Mouse (Mus musculus): ENCODE data around the gene Sprn. TPM values are rescaled to one million over a fixed set of nuclear protein-coding genes. Genes with fewer than 3 reads are reported as not detected.

Gene Sprn
- total RNA-seq, 2 experiments from 2014 or later: not detected

DNA sequence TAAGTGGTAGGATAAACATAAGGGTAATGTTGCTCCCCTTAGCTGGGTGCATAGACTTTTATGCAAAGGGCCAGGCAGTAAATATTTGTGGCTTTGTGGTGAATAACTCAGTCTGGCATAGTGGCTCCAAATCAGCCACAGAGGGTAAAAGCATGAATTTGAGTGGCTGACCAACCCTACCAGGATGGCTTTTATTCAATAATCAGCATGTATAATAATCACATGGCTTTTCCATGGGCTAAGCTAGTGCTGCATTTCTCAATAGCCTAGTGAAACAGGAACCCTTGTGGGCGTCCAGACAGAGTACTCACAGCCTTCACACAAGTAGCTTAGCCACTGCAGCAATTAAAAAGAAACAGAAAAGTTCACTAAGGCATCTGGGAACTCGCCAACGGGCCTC lies 42.7 kb downstream of the Sprn start:
- peak; percentile 34 for ATAC-seq (replicated peaks; ENCODE audit: poor library complexity, severe bottlenecking)

DNA sequence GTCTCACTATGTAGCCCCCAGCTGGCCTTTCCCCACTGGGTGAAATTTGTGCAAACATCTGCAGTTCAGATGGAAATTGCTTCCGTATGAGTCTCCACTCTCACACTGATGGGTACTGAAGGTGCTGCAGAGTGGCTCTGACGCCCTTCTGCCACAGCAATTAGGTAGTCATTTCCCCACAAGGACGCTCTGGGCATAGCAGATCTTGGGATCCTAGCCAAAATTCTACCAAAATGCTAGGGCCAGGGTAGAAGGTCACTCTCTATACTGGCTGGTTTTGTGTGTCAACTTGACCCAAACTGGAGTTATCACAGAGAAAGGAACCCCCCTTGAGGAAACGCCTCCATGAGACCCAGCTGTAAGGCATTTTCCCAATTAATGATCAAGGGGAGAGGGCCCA lies 50.7 kb downstream of the Sprn start:
- ATAC-seq (replicated peaks; ENCODE audit: poor library complexity, severe bottlenecking): no peak

DNA sequence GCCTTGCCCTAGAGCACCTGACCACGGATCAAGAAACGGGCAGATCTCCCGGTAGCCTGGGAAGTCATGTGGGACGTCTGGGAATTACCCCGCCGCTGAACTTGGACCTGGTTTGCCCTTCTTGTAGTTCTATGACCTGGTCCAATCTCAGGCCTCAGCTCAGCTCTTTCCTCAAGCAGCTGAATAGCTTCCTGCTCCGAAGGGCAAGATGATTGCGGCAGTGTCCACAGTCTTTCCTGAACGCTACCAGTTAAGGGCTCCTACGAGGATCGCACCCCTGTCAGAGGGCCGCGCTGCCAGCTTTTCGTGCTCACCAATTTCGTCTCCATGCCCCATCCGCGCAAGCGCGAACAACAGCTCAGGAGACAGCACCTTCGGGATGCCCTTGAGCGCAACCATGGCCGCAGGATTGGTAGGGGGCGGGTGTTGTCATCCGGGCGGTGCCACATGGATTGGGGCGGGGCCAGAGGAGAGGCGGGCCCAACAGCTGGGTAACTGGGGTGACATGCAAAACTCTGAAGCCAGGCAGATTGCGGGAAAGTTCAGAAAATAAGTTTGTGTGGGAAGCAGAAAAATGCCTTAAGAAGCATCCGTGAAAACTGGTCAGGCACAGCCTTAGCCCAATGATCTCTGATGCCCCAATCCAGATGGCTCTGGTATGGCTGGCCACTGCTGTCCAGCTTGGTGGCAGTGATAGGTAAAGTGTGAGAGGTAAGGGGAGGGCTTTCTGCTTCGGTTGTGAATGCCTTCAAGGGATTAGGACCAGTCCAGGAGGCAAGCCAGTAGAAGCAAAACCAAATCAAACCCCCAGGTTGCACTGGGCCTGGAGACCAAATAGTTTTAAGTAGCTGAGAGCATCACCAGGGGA lies 52.5 kb downstream of the Sprn start, which contains the start of gene Fuom:
Fuom (minus strand) TSS at position 449 of the 868 bp plus-strand sequence.
- ATAC-seq (replicated peaks; ENCODE audit: poor library complexity, severe bottlenecking): peak; percentile 99

DNA sequence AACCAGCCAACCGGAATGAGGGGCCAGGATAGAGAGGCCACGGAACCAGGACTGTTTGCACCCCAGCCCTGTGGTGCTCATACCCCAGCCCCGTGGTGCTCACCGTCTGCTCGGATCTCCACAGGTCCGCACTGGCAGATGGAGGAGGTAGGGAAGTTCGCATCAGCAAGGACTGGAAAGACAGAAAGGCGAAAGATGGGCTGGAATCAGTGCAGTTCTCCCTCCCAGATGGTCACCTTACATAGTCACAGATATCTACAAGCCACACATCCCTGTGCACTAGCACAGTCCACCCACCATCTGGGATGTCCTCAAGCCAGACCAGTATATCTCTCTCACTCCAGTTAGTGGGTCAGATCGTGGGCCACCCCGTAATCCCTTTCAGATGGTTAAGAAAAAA lies 53.2 kb downstream of the Sprn start:
- ATAC-seq (replicated peaks; ENCODE audit: poor library complexity, severe bottlenecking): no peak

Other genes starting within 250 kb of the Sprn start
- gene Utf1, start 211.1 kb downstream of the Sprn start, total RNA-seq (2014; fragmentation: Nextera tagmentation): not detected in 2 replicates
- not detected in 2 replicates for gene Utf1, start 211.1 kb downstream of the Sprn start, total RNA-seq (2017)
- 0.62 TPM in 1 of 2 replicates, not detected in the other for gene 6430531B16Rik, start 176.1 kb downstream of the Sprn start, total RNA-seq (2014; fragmentation: Nextera tagmentation)
- 0.52 TPM in 1 of 2 replicates, not detected in the other for gene 6430531B16Rik, start 176.1 kb downstream of the Sprn start, total RNA-seq (2017)
- gene Adam8, start 162.3 kb downstream of the Sprn start, total RNA-seq (2014; fragmentation: Nextera tagmentation): 0.38 TPM in 1 of 2 replicates, not detected in the other
- 0.99 and 1.3 TPM in 2 replicates for gene Adam8, start 162.3 kb downstream of the Sprn start, total RNA-seq (2017)
- 21.3 and 21.5 TPM in 2 replicates for gene Zfp511, start 118.5 kb downstream of the Sprn start, total RNA-seq (2014; fragmentation: Nextera tagmentation)
- 20.6 and 21.5 TPM in 2 replicates for gene Zfp511, start 118.5 kb downstream of the Sprn start, total RNA-seq (2017)
- 19.2 and 34.8 TPM in 2 replicates for gene Tubgcp2, start 118.2 kb downstream of the Sprn start, total RNA-seq (2014; fragmentation: Nextera tagmentation)
- gene Tubgcp2, start 118.2 kb downstream of the Sprn start, total RNA-seq (2017): 36.3 and 40.4 TPM in 2 replicates
- not detected in 2 replicates for gene Msx3, start 105.8 kb downstream of the Sprn start, total RNA-seq (2014; fragmentation: Nextera tagmentation)
- gene Msx3, start 105.8 kb downstream of the Sprn start, total RNA-seq (2017): not detected in 2 replicates
- 0.67 TPM in 1 of 2 replicates, not detected in the other for gene Caly, start 72.3 kb downstream of the Sprn start, total RNA-seq (2014; fragmentation: Nextera tagmentation)
- not detected in 2 replicates for gene Caly, start 72.3 kb downstream of the Sprn start, total RNA-seq (2017)
- gene Prap1, start 61.5 kb downstream of the Sprn start, total RNA-seq (2014; fragmentation: Nextera tagmentation): not detected in 2 replicates
- not detected in 2 replicates for gene Prap1, start 61.5 kb downstream of the Sprn start, total RNA-seq (2017)
- gene Fuom, start 52.4 kb downstream of the Sprn start, total RNA-seq (2014; fragmentation: Nextera tagmentation): 4.3 and 13.6 TPM in 2 replicates
- gene Fuom, start 52.4 kb downstream of the Sprn start, total RNA-seq (2017): 2.5 and 12.9 TPM in 2 replicates
- 37.9 and 44.7 TPM in 2 replicates for gene Paox, start 39.1 kb downstream of the Sprn start, total RNA-seq (2014; fragmentation: Nextera tagmentation)
- 26.6 and 38.5 TPM in 2 replicates for gene Paox, start 39.1 kb downstream of the Sprn start, total RNA-seq (2017)
- gene Echs1, start 38.4 kb downstream of the Sprn start, total RNA-seq (2014; fragmentation: Nextera tagmentation): 97.4 and 109 TPM in 2 replicates
- 107 and 150 TPM in 2 replicates for gene Echs1, start 38.4 kb downstream of the Sprn start, total RNA-seq (2017)
- 11.4 and 21.0 TPM in 2 replicates for gene Mtg1, start 17.3 kb downstream of the Sprn start, total RNA-seq (2014; fragmentation: Nextera tagmentation)
- 9.5 and 14.4 TPM in 2 replicates for gene Mtg1, start 17.3 kb downstream of the Sprn start, total RNA-seq (2017)
- not detected in 2 replicates for gene Olfr522, start 9.9 kb upstream of the Sprn start, total RNA-seq (2014; fragmentation: Nextera tagmentation)
- gene Olfr522, start 9.9 kb upstream of the Sprn start, total RNA-seq (2017): not detected in 2 replicates
- gene Olfr523, start 18.3 kb upstream of the Sprn start, total RNA-seq (2014; fragmentation: Nextera tagmentation): not detected in 2 replicates
- gene Olfr523, start 18.3 kb upstream of the Sprn start, total RNA-seq (2017): not detected in 2 replicates
- gene Olfr524, start 51.1 kb upstream of the Sprn start, total RNA-seq (2014; fragmentation: Nextera tagmentation): not detected in 2 replicates
- not detected in 2 replicates for gene Olfr524, start 51.1 kb upstream of the Sprn start, total RNA-seq (2017)
- gene Cd163l1, start 63.4 kb upstream of the Sprn start, total RNA-seq (2014; fragmentation: Nextera tagmentation): not detected in 2 replicates
- gene Cd163l1, start 63.4 kb upstream of the Sprn start, total RNA-seq (2017): not detected in 2 replicates
- gene 5830411N06Rik, start 92.4 kb upstream of the Sprn start, total RNA-seq (2014; fragmentation: Nextera tagmentation): not detected in 2 replicates
- not detected in 2 replicates for gene 5830411N06Rik, start 92.4 kb upstream of the Sprn start, total RNA-seq (2017)
- gene Olfr525, start 166.0 kb upstream of the Sprn start, total RNA-seq (2014; fragmentation: Nextera tagmentation): not detected in 2 replicates
- not detected in 2 replicates for gene Olfr525, start 166.0 kb upstream of the Sprn start, total RNA-seq (2017)
- not detected in 2 replicates for gene Olfr527, start 179.1 kb upstream of the Sprn start, total RNA-seq (2014; fragmentation: Nextera tagmentation)
- gene Olfr527, start 179.1 kb upstream of the Sprn start, total RNA-seq (2017): not detected in 2 replicates
- not detected in 2 replicates for gene Olfr60, start 206.8 kb upstream of the Sprn start, total RNA-seq (2014; fragmentation: Nextera tagmentation)
- not detected in 2 replicates for gene Olfr60, start 206.8 kb upstream of the Sprn start, total RNA-seq (2017)
- gene Olfr530, start 221.5 kb upstream of the Sprn start, total RNA-seq (2014; fragmentation: Nextera tagmentation): not detected in 2 replicates
- not detected in 2 replicates for gene Olfr530, start 221.5 kb upstream of the Sprn start, total RNA-seq (2017)
- not detected in 2 replicates for gene Olfr531, start 248.0 kb upstream of the Sprn start, total RNA-seq (2014; fragmentation: Nextera tagmentation)
- gene Olfr531, start 248.0 kb upstream of the Sprn start, total RNA-seq (2017): not detected in 2 replicates

All from granulocyte monocyte progenitor cell, adult 5-6 weeks (primary cell).